Mouse (Mus musculus) forebrain, embryonic 13.5 days (tissue): ENCODE results near the gene Sept14. TPM values are rescaled to one million over a fixed set of nuclear protein-coding genes. Genes with fewer than 3 reads are reported as not detected.

Experiments used
- ATAC-seq: fragments of 200-750 bp; cut with Nextera tagmentation; 2 replicates; pipeline ENCODE4 v1.8.0; 2017
- H3K27ac ChIP-seq: fragments of 300-500 bp; sonication (generic); 2 replicates; pipeline ENCODE4 v1.5.1; 2015; ENCODE audit warnings: inconsistent platforms, mild to moderate bottlenecking, moderate library complexity
- H3K27me3 ChIP-seq: fragments of 300-500 bp; sonication (generic); 2 replicates; pipeline ENCODE4 v1.6.1; 2015; ENCODE audit warnings: mild to moderate bottlenecking, inconsistent platforms
- H3K36me3 ChIP-seq: fragments of 300-500 bp; sonication (generic); 2 replicates; pipeline ENCODE4 v1.6.1; 2015; ENCODE audit warnings: mild to moderate bottlenecking, inconsistent platforms; ENCODE audit not compliant: poor library complexity, severe bottlenecking
- H3K4me1 ChIP-seq: fragments of 300-500 bp; sonication (generic); 2 replicates; pipeline ENCODE4 v1.6.1; 2015; ENCODE audit warnings: inconsistent platforms
- H3K4me2 ChIP-seq: fragments of 300-500 bp; sonication (generic); 2 replicates; pipeline ENCODE4 v1.6.1; 2015; ENCODE audit warnings: inconsistent platforms, mild to moderate bottlenecking, moderate library complexity
- H3K4me3 ChIP-seq: fragments of 300-500 bp; sonication (generic); 2 replicates; pipeline ENCODE4 v1.5.1; 2015; ENCODE audit warnings: mild to moderate bottlenecking, inconsistent platforms
- H3K9ac ChIP-seq: fragments of 300-500 bp; sonication (generic); 2 replicates; pipeline ENCODE4 v1.6.1; 2015; ENCODE audit warnings: mild to moderate bottlenecking, inconsistent platforms
- H3K9me3 ChIP-seq: fragments of 300-500 bp; sonication (generic); replicated peaks from 2 replicates; pipeline ENCODE4 v1.6.1; 2016; ENCODE audit warnings: inconsistent platforms
- WGBS: fragments of 180-500 bp; shearing (Covaris S2); methylation state at CpG from one replicate; pipeline ENCODE4 v1.1.7; 2015; 5-methylcytosine and 5-hydroxymethylcytosine counted together
- polyA plus RNA-seq: library from polyadenylated mRNA; unstranded; fragments of >200 nt; fragmentation: Nextera tagmentation; extraction: Ambion mirVana; gene quantifications from 2 replicates; pipeline ENCODE4 v1.2.1, GENCODE M21; 2015

Gene Sept14
- polyA plus RNA-seq, 1 experiment from 2014 or later: not detected

GRCm38 (mm10) chr5:129666271-129666909 lies 41.9 kb downstream of the Sept14 start:
- Histone ChIP-seq H3K27ac (no peak overlapping the region), H3K9me3 (no peaks in the 10 kb centered on the region), H3K4me3 (no peak overlapping the region), H3K9ac (no peak overlapping the region), H3K4me2 (no peak overlapping the region), H3K4me1 (peaks cover 14% of the 10 kb centered on the region), H3K36me3 (no peaks in the 10 kb centered on the region), H3K27me3 (no peaks in the 10 kb centered on the region)
- no peak for ATAC-seq
- WGBS: 95% methylated on average over 10 of the region's 10 CpGs

- H3K4me3 ChIP-seq: no peak overlapping the region
- no peaks in the 10 kb centered on the region for H3K27me3 ChIP-seq
- H3K9ac ChIP-seq: no peak overlapping the region
- peaks cover 11% of the 10 kb centered on the region for H3K4me1 ChIP-seq
- H3K36me3 ChIP-seq: peaks cover 17% of the 10 kb centered on the region
- 91% methylated on average over 5 of the region's 5 CpGs for WGBS
- no peaks in the 10 kb centered on the region for H3K9me3 ChIP-seq
- no peak overlapping the region for H3K27ac ChIP-seq
- ATAC-seq: no peak
- no peak overlapping the region for H3K4me2 ChIP-seq
Measured at GRCm38 (mm10) chr5:129664090-129664489, 44.2 kb downstream of the Sept14 start.

DNA sequence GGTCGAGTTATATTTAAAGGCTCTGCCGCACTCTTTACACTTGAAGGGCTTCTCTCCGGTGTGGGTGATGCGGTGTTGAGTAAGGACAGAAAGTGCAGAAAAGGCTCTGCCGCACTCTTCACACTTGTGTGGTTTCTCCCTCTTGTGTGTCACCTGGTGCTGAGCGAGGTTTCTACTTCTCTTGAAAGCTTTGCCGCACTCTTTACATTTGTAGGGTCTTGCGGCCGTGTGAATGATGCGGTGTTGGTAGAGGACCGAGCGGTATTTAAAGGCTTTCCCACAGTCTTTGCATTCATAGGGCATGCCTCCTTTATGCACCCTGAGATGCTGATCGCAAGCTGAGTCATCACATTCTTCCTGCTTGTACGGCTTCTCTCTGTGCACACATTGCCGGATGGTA lies 50.4 kb downstream of the Sept14 start:
- H3K4me2 ChIP-seq: no peak overlapping the region
- H3K27me3 ChIP-seq: no peaks in the 10 kb centered on the region
- no peaks in the 10 kb centered on the region for H3K4me1 ChIP-seq
- 91% methylated on average over 15 of the region's 15 CpGs for WGBS
- H3K36me3 ChIP-seq: peaks cover 61% of the 10 kb centered on the region
- no peak overlapping the region for H3K27ac ChIP-seq
- no peak overlapping the region for H3K4me3 ChIP-seq
- H3K9ac ChIP-seq: no peak overlapping the region
- ATAC-seq: no peak
- H3K9me3 ChIP-seq: no peaks in the 10 kb centered on the region

- no peak overlapping the region for H3K4me2 ChIP-seq
- no peaks in the 10 kb centered on the region for H3K9me3 ChIP-seq
- no peak overlapping the region for H3K4me3 ChIP-seq
- peaks cover 61% of the 10 kb centered on the region for H3K36me3 ChIP-seq
- WGBS: 95% methylated on average over 10 of the region's 10 CpGs
- H3K4me1 ChIP-seq: no peaks in the 10 kb centered on the region
- ATAC-seq: no peak
- H3K27me3 ChIP-seq: no peaks in the 10 kb centered on the region
- no peak overlapping the region for H3K9ac ChIP-seq
- no peak overlapping the region for H3K27ac ChIP-seq
Measured at GRCm38 (mm10) chr5:129657016-129657415, 51.3 kb downstream of the Sept14 start.

- H3K36me3 ChIP-seq: peaks cover 14% of the 10 kb centered on the region
- H3K4me3 ChIP-seq: no peak overlapping the region
- no peaks in the 10 kb centered on the region for H3K4me1 ChIP-seq
- 95% methylated on average over 5 of the region's 5 CpGs for WGBS
- no peaks in the 10 kb centered on the region for H3K9me3 ChIP-seq
- no peak overlapping the region for H3K27ac ChIP-seq
- no peaks in the 10 kb centered on the region for H3K27me3 ChIP-seq
- no peak for ATAC-seq
- no peak overlapping the region for H3K4me2 ChIP-seq
- H3K9ac ChIP-seq: no peak overlapping the region
Measured at GRCm38 (mm10) chr5:129650858-129651257, 57.5 kb downstream of the Sept14 start.

Other genes starting within 250 kb of the Sept14 start
- gene Sfswap, start 207.3 kb downstream of the Sept14 start, polyA plus RNA-seq: 53.5 and 54.5 TPM in 2 replicates
- gene Mmp17, start 124.3 kb downstream of the Sept14 start, polyA plus RNA-seq: 8.6 and 10.5 TPM in 2 replicates
- 7.7 and 8.5 TPM in 2 replicates for gene Zfp11, start 38.4 kb downstream of the Sept14 start, polyA plus RNA-seq
- 194 and 203 TPM in 2 replicates for gene Mrps17, start 7.0 kb upstream of the Sept14 start, polyA plus RNA-seq
- 83.0 and 88.7 TPM in 2 replicates for gene Nipsnap2, start 16.6 kb upstream of the Sept14 start, polyA plus RNA-seq
- 48.2 and 55.1 TPM in 2 replicates for gene Psph, start 78.9 kb upstream of the Sept14 start, polyA plus RNA-seq
- gene Sumf2, start 138.5 kb upstream of the Sept14 start, polyA plus RNA-seq: 34.5 and 35.0 TPM in 2 replicates
- gene Chchd2, start 179.0 kb upstream of the Sept14 start, polyA plus RNA-seq: 1,055 and 1,072 TPM in 2 replicates
- gene Zbed5, start 187.2 kb upstream of the Sept14 start, polyA plus RNA-seq: 9.6 and 10.5 TPM in 2 replicates
- gene Phkg1, start 190.0 kb upstream of the Sept14 start, polyA plus RNA-seq: 0.27 and 0.37 TPM in 2 replicates
- gene Nupr1l, start 200.0 kb upstream of the Sept14 start, polyA plus RNA-seq: 5.2 and 7.2 TPM in 2 replicates
- gene Vkorc1l1, start 233.5 kb upstream of the Sept14 start, polyA plus RNA-seq: 26.4 and 26.5 TPM in 2 replicates